Mouse (Mus musculus) midbrain, embryonic 13.5 days (tissue): ENCODE data around the gene Vstm2l. TPM values are rescaled to one million over a fixed set of nuclear protein-coding genes. Genes with fewer than 3 reads are reported as not detected.

ENCODE experiments used
- ATAC-seq: fragments of 200-750 bp; cut with Nextera tagmentation; 2 replicates; pipeline ENCODE4 v1.8.0; 2017; ENCODE audit warnings: mild to moderate bottlenecking, moderate TSS enrichment, moderate library complexity
- H3K27ac ChIP-seq: fragments of 300-500 bp; sonication (generic); 2 replicates; pipeline ENCODE4 v1.5.1; 2015; ENCODE audit warnings: inconsistent platforms, mild to moderate bottlenecking, moderate library complexity
- H3K27me3 ChIP-seq: fragments of 300-500 bp; sonication (generic); 2 replicates; pipeline ENCODE4 v1.6.1; 2015; ENCODE audit warnings: mild to moderate bottlenecking, inconsistent platforms
- H3K36me3 ChIP-seq: fragments of 300-500 bp; sonication (generic); 2 replicates; pipeline ENCODE4 v1.6.1; 2015; ENCODE audit warnings: mild to moderate bottlenecking, inconsistent platforms
- H3K4me1 ChIP-seq: fragments of 300-500 bp; sonication (generic); replicated peaks from 2 replicates; pipeline ENCODE4 v1.6.1; 2015; ENCODE audit warnings: inconsistent platforms
- H3K4me2 ChIP-seq: fragments of 300-500 bp; sonication (generic); replicated peaks from 2 replicates; pipeline ENCODE4 v1.6.1; 2015; ENCODE audit warnings: moderate library complexity, mild to moderate bottlenecking, inconsistent platforms
- H3K4me3 ChIP-seq: fragments of 300-500 bp; sonication (generic); replicated peaks from 2 replicates; pipeline ENCODE4 v1.5.1; 2015; ENCODE audit warnings: mild to moderate bottlenecking, inconsistent platforms
- H3K9ac ChIP-seq: fragments of 300-500 bp; sonication (generic); replicated peaks from 2 replicates; pipeline ENCODE4 v1.6.1; 2015; ENCODE audit warnings: mild to moderate bottlenecking, inconsistent platforms
- H3K9me3 ChIP-seq: fragments of 300-500 bp; sonication (generic); 2 replicates; pipeline ENCODE4 v1.6.1; 2016; ENCODE audit warnings: mild to moderate bottlenecking, inconsistent platforms
- WGBS: fragments of 180-500 bp; shearing (Covaris S2); methylation state at CpG from one replicate; pipeline ENCODE4 v1.1.7; 2015; 5-methylcytosine and 5-hydroxymethylcytosine counted together
- polyA plus RNA-seq: library from polyadenylated mRNA; unstranded; fragments of >200 nt; fragmentation: Nextera tagmentation; extraction: Ambion mirVana; gene quantifications from 2 replicates; pipeline ENCODE4 v1.2.1, GENCODE M21; 2015

Gene Vstm2l
- polyA plus RNA-seq, 1 experiment from 2014 or later, result 19.3 TPM

GRCm38 (mm10) chr2:157935444-157936171, 21.2 kb downstream of the Vstm2l start:
- Histone ChIP-seq H3K4me3 (no peak overlapping the region), H3K27ac (no peak overlapping the region), H3K4me1 (peaks cover 23% of the 10 kb centered on the region), H3K36me3 (peaks cover 16% of the 10 kb centered on the region), H3K9me3 (no peaks in the 10 kb centered on the region), H3K4me2 (no peak overlapping the region), H3K9ac (no peak overlapping the region), H3K27me3 (peaks cover 10% of the 10 kb centered on the region)
- whole genome bisulfite sequencing, result 79% methylated on average over 11 of the region's 11 CpGs
- ATAC-seq, result no peak

GRCm38 (mm10) chr2:157936676-157937075, 22.2 kb downstream of the Vstm2l start:
- H3K27ac ChIP-seq, result no peak overlapping the region
- H3K36me3 ChIP-seq, result peaks cover 16% of the 10 kb centered on the region
- H3K9ac ChIP-seq, result no peak overlapping the region
- ATAC-seq, result no peak
- peaks cover 20% of the 10 kb centered on the region for H3K27me3 ChIP-seq
- 84% methylated on average over 4 of the region's 4 CpGs for WGBS
- H3K9me3 ChIP-seq, result no peaks in the 10 kb centered on the region
- no peak overlapping the region for H3K4me3 ChIP-seq
- peaks cover 34% of the 10 kb centered on the region for H3K4me1 ChIP-seq
- no peak overlapping the region for H3K4me2 ChIP-seq

GRCm38 (mm10) chr2:157940586-157941185, 26.2 kb downstream of the Vstm2l start:
- Histone ChIP-seq H3K4me3 (peak overlapping the region; percentile 0; the same call in 1 of the 2 replicates), H3K36me3 (peaks cover 14% of the 10 kb centered on the region), H3K9me3 (no peaks in the 10 kb centered on the region), H3K27ac (0 out of 2 replicates have a peak overlapping the region, but pooled peaks have one; percentile 30), H3K9ac (peak overlapping the region; percentile 37; the same call in 1 of the 2 replicates), H3K4me2 (peak overlapping the region; percentile 33), H3K27me3 (peaks cover 25% of the 10 kb centered on the region), H3K4me1 (peaks cover 41% of the 10 kb centered on the region)
- ATAC-seq, result no peak
- WGBS, result 6% methylated on average over 18 of the region's 18 CpGs

- Histone ChIP-seq H3K4me1 (peaks cover 34% of the 10 kb centered on the region), H3K36me3 (no peaks in the 10 kb centered on the region), H3K4me3 (peak overlapping the region; percentile 46), H3K27me3 (peaks cover 25% of the 10 kb centered on the region), H3K9ac (peak overlapping the region; percentile 71), H3K4me2 (peak overlapping the region; percentile 81), H3K27ac (peak overlapping the region; percentile 44), H3K9me3 (no peaks in the 10 kb centered on the region)
- ATAC-seq, result peak; percentile 78
- WGBS, result 1% methylated on average over 46 of the region's 47 CpGs
Measured at GRCm38 (mm10) chr2:157943514-157944155, 29.2 kb downstream of the Vstm2l start.

GRCm38 (mm10) chr2:157944156-157944893, 29.9 kb downstream of the Vstm2l start:
- H3K9me3 ChIP-seq, result no peaks in the 10 kb centered on the region
- H3K4me3 ChIP-seq, result peak overlapping the region; percentile 46
- H3K27me3 ChIP-seq, result peaks cover 25% of the 10 kb centered on the region
- no peaks in the 10 kb centered on the region for H3K36me3 ChIP-seq
- H3K27ac ChIP-seq, result peak overlapping the region; percentile 45; the same call in 1 of the 2 replicates
- 11% methylated on average over 36 of the region's 37 CpGs for WGBS
- ATAC-seq, result peak; percentile 46
- H3K4me2 ChIP-seq, result peak overlapping the region; percentile 81
- H3K9ac ChIP-seq, result peak overlapping the region; percentile 71
- H3K4me1 ChIP-seq, result peaks cover 34% of the 10 kb centered on the region

GRCm38 (mm10) chr2:157953978-157954377, 39.5 kb downstream of the Vstm2l start:
- Histone ChIP-seq H3K9ac (no peak overlapping the region), H3K4me1 (peaks cover 23% of the 10 kb centered on the region), H3K4me3 (no peak overlapping the region), H3K27me3 (no peaks in the 10 kb centered on the region), H3K9me3 (no peaks in the 10 kb centered on the region), H3K36me3 (no peaks in the 10 kb centered on the region), H3K4me2 (no peak overlapping the region), H3K27ac (no peak overlapping the region)
- ATAC-seq, result 0 out of 2 replicates have a peak, but pooled peaks have one; percentile 48
- 76% methylated on average over 5 of the region's 5 CpGs for WGBS

GRCm38 (mm10) chr2:157957707-157958108, 43.3 kb downstream of the Vstm2l start:
- H3K4me2 ChIP-seq, result no peak overlapping the region
- H3K27ac ChIP-seq, result no peak overlapping the region
- no peaks in the 10 kb centered on the region for H3K9me3 ChIP-seq
- no peaks in the 10 kb centered on the region for H3K36me3 ChIP-seq
- H3K4me1 ChIP-seq, result peaks cover 23% of the 10 kb centered on the region
- H3K9ac ChIP-seq, result no peak overlapping the region
- WGBS, result 4% methylated on average over 2 of the region's 2 CpGs
- H3K4me3 ChIP-seq, result no peak overlapping the region
- no peaks in the 10 kb centered on the region for H3K27me3 ChIP-seq
- ATAC-seq, result 0 out of 2 replicates have a peak, but pooled peaks have one; percentile 24

- no peaks in the 10 kb centered on the region for H3K27me3 ChIP-seq
Measured at GRCm38 (mm10) chr2:157967856-157968255, 53.4 kb downstream of the Vstm2l start.

GRCm38 (mm10) chr2:157970124-157970523, 55.7 kb downstream of the Vstm2l start:
- 45% methylated on average over 6 of the region's 6 CpGs for WGBS
- ATAC-seq, result no peak

More at GRCm38 (mm10) chr2:157967856-157968255, 53.4 kb downstream of the Vstm2l start:
- Histone ChIP-seq H3K36me3 (no peaks in the 10 kb centered on the region), H3K4me2 (no peak overlapping the region), H3K9ac (no peak overlapping the region), H3K9me3 (no peaks in the 10 kb centered on the region), H3K27ac (no peak overlapping the region), H3K4me3 (no peak overlapping the region), H3K4me1 (peaks cover 5% of the 10 kb centered on the region)
- 26% methylated on average over 3 of the region's 3 CpGs for WGBS
- no peak for ATAC-seq

GRCm38 (mm10) chr2:157970669-157971068, 56.2 kb downstream of the Vstm2l start:
- H3K27ac ChIP-seq, result no peak overlapping the region; the same call in 1 of the 2 replicates
- no peak for ATAC-seq
- WGBS, result 5% methylated on average over 3 of the region's 3 CpGs
- no peak overlapping the region for H3K4me3 ChIP-seq
- H3K9me3 ChIP-seq, result no peaks in the 10 kb centered on the region
- no peak overlapping the region for H3K4me2 ChIP-seq
- no peaks in the 10 kb centered on the region for H3K27me3 ChIP-seq
- no peak overlapping the region for H3K9ac ChIP-seq
- H3K36me3 ChIP-seq, result no peaks in the 10 kb centered on the region
- peaks cover 21% of the 10 kb centered on the region for H3K4me1 ChIP-seq

More at GRCm38 (mm10) chr2:157970124-157970523, 55.7 kb downstream of the Vstm2l start:
- Histone ChIP-seq H3K4me2 (no peak overlapping the region), H3K9ac (no peak overlapping the region), H3K4me3 (no peak overlapping the region), H3K9me3 (no peaks in the 10 kb centered on the region), H3K27ac (no peak overlapping the region), H3K4me1 (peaks cover 16% of the 10 kb centered on the region), H3K27me3 (no peaks in the 10 kb centered on the region), H3K36me3 (no peaks in the 10 kb centered on the region)

- H3K9ac ChIP-seq, result peak overlapping the region; percentile 44
- no peaks in the 10 kb centered on the region for H3K27me3 ChIP-seq
- H3K9me3 ChIP-seq, result no peaks in the 10 kb centered on the region
- peak overlapping the region; percentile 80 for H3K27ac ChIP-seq
- peak overlapping the region; percentile 48 for H3K4me2 ChIP-seq
- H3K4me1 ChIP-seq, result peaks cover 28% of the 10 kb centered on the region
- peak; percentile 82 for ATAC-seq
- peak overlapping the region; percentile 19 for H3K4me3 ChIP-seq
- no peaks in the 10 kb centered on the region for H3K36me3 ChIP-seq
- 2% methylated on average over 23 of the region's 23 CpGs for WGBS
Measured at GRCm38 (mm10) chr2:157974604-157975501, 60.4 kb downstream of the Vstm2l start.
